17 mouse cellular contexts compared by ENCODE assay signal in the genomic region with DNA sequence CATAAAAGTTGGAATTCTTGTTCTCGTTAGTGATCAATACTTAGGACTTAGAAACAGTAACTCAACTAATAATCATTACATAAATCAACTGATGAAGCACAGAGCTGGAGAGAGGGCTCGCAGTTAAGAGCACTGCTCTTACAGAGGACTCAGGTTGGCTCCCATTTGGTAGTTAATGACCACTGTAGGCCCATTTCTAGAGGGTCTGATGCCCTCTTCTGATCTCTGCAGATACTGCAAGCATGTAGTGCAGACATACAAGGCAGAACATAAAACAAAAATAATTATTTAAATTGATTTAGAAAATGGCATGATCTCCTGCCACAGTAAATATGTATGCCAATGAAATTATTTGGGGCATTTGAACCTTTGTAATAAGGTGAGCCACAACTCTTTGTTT. TPM values are rescaled to one million over a fixed set of nuclear protein-coding genes. Genes with fewer than 3 reads are reported as not detected.
DNase-seq lines count a peak whose midpoint lies in the region; ATAC-seq and TF ChIP-seq lines count a peak whose summit lies in the region.
"Had no signal": no experiment of that assay in that cellular context is flagged by ENCODE, and none has a peak within 500 bp of the region (broad histone marks: within the 10 kb centered on the region; RNA-seq: fewer than 3 reads in every experiment).

No protein-coding gene starts in this region.

- ATAC-seq in liver, postnatal 0 days = no peak
- ATAC-seq in liver, embryonic 11.5 days (replicated peaks; ENCODE audit: low FRiP score) = no peak

- no peak overlapping the region for H3K9ac ChIP-seq in liver, postnatal 0 days (replicated peaks)
- no peak overlapping the region for H3K9ac ChIP-seq in liver, embryonic 11.5 days (ENCODE audit: low read depth, low read length)
- H3K9ac ChIP-seq: heart, embryonic 12.5 days; midbrain, embryonic 12.5 days had no signal

- peak overlapping the region; percentile 16; the same call in 1 of the 2 replicates for H3K27ac ChIP-seq in gastrocnemius, adult 2 months
- no peak overlapping the region for H3K27ac ChIP-seq in liver, postnatal 0 days (ENCODE audit: low read depth)
- H3K27ac ChIP-seq in liver, embryonic 11.5 days (ENCODE audit: low read depth, low read length) = no peak overlapping the region
- H3K27ac ChIP-seq in cerebellum, adult 2 months (ENCODE audit: insufficient read depth, low read length) = no peak overlapping the region
- H3K27ac ChIP-seq: midbrain, embryonic 12.5 days had no signal

- no peak for DNase-seq in gastrocnemius, adult 2 months
- DNase-seq in gastrocnemius, adult 8-10 months (ENCODE audit: low spot score in 2 of 2) = no peak
- DNase-seq in liver, postnatal 0 days = no peak
- DNase-seq in liver, embryonic 11.5 days (ENCODE audit: low spot score) = no peak
- peak; percentile 43 for DNase-seq in NIH3T3 (ENCODE audit: low read depth)
- DNase-seq in splenic B cell, adult 2 months (ENCODE audit: low read depth, low spot score) = peak; percentile 46
- DNase-seq in thymus, postnatal 25 days = no peak
- DNase-seq in cerebellum, adult 2 months = no peak
- DNase-seq: adrenal gland, adult 2 months; cerebellum, adult 18-20 months; kidney, adult 8-10 months; kidney, postnatal 4 days; liver; lung, adult 2 months had no signal

- H3K4me1 ChIP-seq in liver, postnatal 0 days (ENCODE audit: insufficient read depth) = peaks cover 10% of the 10 kb centered on the region
- no peaks in the 10 kb centered on the region for H3K4me1 ChIP-seq in liver, embryonic 11.5 days (replicated peaks; ENCODE audit: control insufficient read depth, insufficient read depth, low read length)
- no peaks in the 10 kb centered on the region for H3K4me1 ChIP-seq in cerebellum, adult 2 months (ENCODE audit: control insufficient read depth, insufficient read depth, low read length)
- H3K4me1 ChIP-seq: midbrain, embryonic 12.5 days had no signal

- peaks cover 31% of the 10 kb centered on the region for H3K36me3 ChIP-seq in liver, postnatal 0 days (replicated peaks; ENCODE audit: insufficient read depth, low read length)
- H3K36me3 ChIP-seq in liver, embryonic 11.5 days (ENCODE audit: control insufficient read depth, insufficient read depth, low read length) = peaks cover 18% of the 10 kb centered on the region; the same call in 1 of the 2 replicates
- H3K36me3 ChIP-seq in splenic B cell, adult 2 months (ENCODE audit: control insufficient read depth, insufficient read depth, low read length, poor library complexity, severe bottlenecking) = no peaks in the 10 kb centered on the region; the same call in none of the 2 replicates

- 82% methylated on average over 2 of the region's 2 CpGs for WGBS in liver, postnatal 0 days (ENCODE audit: insufficient replicate concordance)
- WGBS in liver, embryonic 11.5 days = 83% methylated on average over 2 of the region's 2 CpGs
- WGBS in cerebellum, adult 2 months = 95% methylated on average over 2 of the region's 2 CpGs

- intact Hi-C loops in gastrocnemius, adult 2 months (cut with DNase I) = no loop called here

- no peak overlapping the region for H3K4me3 ChIP-seq in gastrocnemius, adult 2 months
- H3K4me3 ChIP-seq in liver, postnatal 0 days (ENCODE audit: low read depth, low read length) = no peak overlapping the region
- no peak overlapping the region for H3K4me3 ChIP-seq in liver, embryonic 11.5 days (ENCODE audit: low read depth, low read length)
- H3K4me3 ChIP-seq in cerebellum, adult 2 months (replicated peaks; ENCODE audit: insufficient read depth, low read depth, low read length) = no peak overlapping the region
- H3K4me3 ChIP-seq: heart, embryonic 12.5 days; midbrain, embryonic 12.5 days; myocyte had no signal

- H3K9me3 ChIP-seq in liver, postnatal 0 days (ENCODE audit: low read length) = no peaks in the 10 kb centered on the region
- no peaks in the 10 kb centered on the region for H3K9me3 ChIP-seq in liver, embryonic 11.5 days (ENCODE audit: control insufficient read depth, low read length)
- H3K9me3 ChIP-seq: heart, embryonic 12.5 days; midbrain, embryonic 12.5 days had no signal

- TF ChIP-seq CTCF in gastrocnemius, adult 2 months (IDR thresholded peaks at IDR 0.05) = peak; percentile 22
- TF ChIP-seq CTCF in liver, postnatal 0 days (IDR thresholded peaks at IDR 0.05; ENCODE audit: low read depth) = 0 out of 2 replicates have a peak, but pooled peaks have one; percentile 18
- no peak for TF ChIP-seq CTCF in cerebellum, adult 2 months (IDR thresholded peaks at IDR 0.05; ENCODE audit: borderline replicate concordance, insufficient read depth, low read depth, low read length)

- TF ChIP-seq POLR2A in cerebellum, adult 2 months (IDR thresholded peaks at IDR 0.05; ENCODE audit: borderline replicate concordance, insufficient read depth, low read length) = no peak

- TF ChIP-seq EP300 in liver, postnatal 0 days (IDR thresholded peaks at IDR 0.05; ENCODE audit: low read depth) = no peak

- no peak overlapping the region for H3K4me2 ChIP-seq in liver, postnatal 0 days (ENCODE audit: low read depth, low read length)
- no peak overlapping the region for H3K4me2 ChIP-seq in liver, embryonic 11.5 days
- H3K4me2 ChIP-seq: heart, embryonic 12.5 days; midbrain, embryonic 12.5 days had no signal

- no peaks in the 10 kb centered on the region for H3K27me3 ChIP-seq in liver, postnatal 0 days (ENCODE audit: insufficient read depth, low read length)
- H3K27me3 ChIP-seq in liver, embryonic 11.5 days (replicated peaks; ENCODE audit: control insufficient read depth, insufficient read depth, low read length) = no peaks in the 10 kb centered on the region
- H3K27me3 ChIP-seq in splenic B cell, adult 2 months (ENCODE audit: control insufficient read depth, insufficient read depth, low read length, poor library complexity, severe bottlenecking) = no peaks in the 10 kb centered on the region
- H3K27me3 ChIP-seq in cerebellum, adult 2 months (ENCODE audit: control insufficient read depth, insufficient read depth, low read length) = no peaks in the 10 kb centered on the region
- H3K27me3 ChIP-seq: heart, embryonic 12.5 days; midbrain, embryonic 12.5 days had no signal

RNA-seq across cellular contexts. Expression of a gene that starts 15.1 kb away (rescaled TPM):
- 10 to 100 TPM; 46.9 to 47.8 TPM for total RNA-seq in gastrocnemius, adult 2 months (2021)
- total RNA-seq in gastrocnemius, adult 8-10 months (2022) = 10 to 100 TPM; 41.6 to 64.9 (median 48.9) TPM
- polyA plus RNA-seq in liver, postnatal 0 days (2015; fragmentation: Nextera tagmentation; extraction: Ambion mirVana) = 19.6 and 22.3 TPM in 2 replicates
- polyA plus RNA-seq in liver, embryonic 11.5 days (2014; fragmentation: Nextera tagmentation; extraction: Ambion mirVana) = 59.6 and 60.0 TPM in 2 replicates
- 40.7 and 45.1 TPM in 2 replicates for polyA plus RNA-seq in cerebellum, adult 2 months (2012; rRNA removed)

RNA-seq across cellular contexts. Expression of a gene that starts 49.1 kb away (rescaled TPM):
- total RNA-seq in gastrocnemius, adult 2 months (2021) = 10 to 100 TPM; 16.4 to 22.5 TPM
- 10 to 100 TPM; 10.7 to 20.9 (median 16.8) TPM for total RNA-seq in gastrocnemius, adult 8-10 months (2022)
- 0.84 and 1.4 TPM in 2 replicates for polyA plus RNA-seq in liver, postnatal 0 days (2015; fragmentation: Nextera tagmentation; extraction: Ambion mirVana)
- 7.1 and 9.8 TPM in 2 replicates for polyA plus RNA-seq in liver, embryonic 11.5 days (2014; fragmentation: Nextera tagmentation; extraction: Ambion mirVana)
- 2.1 and 2.9 TPM in 2 replicates for polyA plus RNA-seq in cerebellum, adult 2 months (2012; rRNA removed)

RNA-seq across cellular contexts. Expression of a gene that starts 55.5 kb away (rescaled TPM):
- total RNA-seq in gastrocnemius, adult 2 months (2021) = 10 to 100 TPM; 12.6 to 15.5 TPM
- 10 to 100 TPM; 11.8 to 19.2 (median 13.3) TPM for total RNA-seq in gastrocnemius, adult 8-10 months (2022)
- 3.3 and 3.4 TPM in 2 replicates for polyA plus RNA-seq in liver, postnatal 0 days (2015; fragmentation: Nextera tagmentation; extraction: Ambion mirVana)
- polyA plus RNA-seq in liver, embryonic 11.5 days (2014; fragmentation: Nextera tagmentation; extraction: Ambion mirVana) = 16.0 and 17.0 TPM in 2 replicates
- polyA plus RNA-seq in cerebellum, adult 2 months (2012; rRNA removed) = 80.4 and 85.8 TPM in 2 replicates

Comparison
In these comparisons a context has a peak if more than half of its experiments do, and no peak if none do; other contexts are left out.
1. DNase-seq: peak in NIH3T3 (single experiment) and splenic B cell, adult 2 months (single experiment); none in gastrocnemius, adult 2 months (single experiment), gastrocnemius, adult 8-10 months (0 of 2), liver, postnatal 0 days (single experiment), liver, embryonic 11.5 days (single experiment), thymus, postnatal 25 days (single experiment) and cerebellum, adult 2 months (0 of 2).